Mouse (Mus musculus) heart, embryonic 11.5 days (tissue): ENCODE results near the gene Btn1a1. TPM values are rescaled to one million over a fixed set of nuclear protein-coding genes. Genes with fewer than 3 reads are reported as not detected.

Source experiments
- ATAC-seq: fragments of 200-750 bp; cut with Nextera tagmentation; replicated peaks from 2 replicates; pipeline ENCODE4 v1.8.0; 2017; ENCODE audit warnings: moderate library complexity; ENCODE audit not compliant: insufficient number of reproducible peaks, low FRiP score, low TSS enrichment
- H3K27ac ChIP-seq: fragments of 300-500 bp; sonication (generic); 2 replicates; pipeline ENCODE4 v1.5.1; 2014; ENCODE audit warnings: mild to moderate bottlenecking, low read depth, low read length
- H3K27me3 ChIP-seq: fragments of 300-500 bp; sonication (generic); 2 replicates; pipeline ENCODE4 v1.6.1; 2014; ENCODE audit warnings: mild to moderate bottlenecking, low read length, mixed read lengths; ENCODE audit not compliant: control insufficient read depth, insufficient read depth
- H3K36me3 ChIP-seq: fragments of 300-500 bp; sonication (generic); 2 replicates; pipeline ENCODE4 v1.6.1; 2014; ENCODE audit warnings: mild to moderate bottlenecking, low read length, moderate library complexity, mixed read lengths; ENCODE audit not compliant: control insufficient read depth, insufficient read depth
- H3K4me1 ChIP-seq: fragments of 300-500 bp; sonication (generic); 2 replicates; pipeline ENCODE4 v1.6.1; 2014; ENCODE audit warnings: low read length; ENCODE audit not compliant: control insufficient read depth, insufficient read depth
- H3K4me2 ChIP-seq: fragments of 300-500 bp; sonication (generic); 2 replicates; pipeline ENCODE4 v1.6.1; 2014; ENCODE audit warnings: mild to moderate bottlenecking, moderate library complexity
- H3K4me3 ChIP-seq: fragments of 300-500 bp; sonication (generic); 2 replicates; pipeline ENCODE4 v1.5.1; 2014; ENCODE audit warnings: low read depth, low read length
- H3K9ac ChIP-seq: fragments of 300-500 bp; sonication (generic); 2 replicates; pipeline ENCODE4 v1.6.1; 2014; ENCODE audit warnings: mild to moderate bottlenecking, low read depth, low read length, moderate library complexity
- H3K9me3 ChIP-seq: fragments of 300-500 bp; sonication (generic); replicated peaks from 2 replicates; pipeline ENCODE4 v1.6.1; 2016; ENCODE audit warnings: low read length; ENCODE audit not compliant: control insufficient read depth
- WGBS: fragments of 180-500 bp; shearing (Covaris S2); extraction: QIAGEN DNeasy Blood & Tissue Kit; methylation state at CpG from one replicate; pipeline ENCODE4 v1.1.7; 2014; ENCODE audit not compliant: insufficient replicate concordance; 5-methylcytosine and 5-hydroxymethylcytosine counted together
- polyA plus RNA-seq: library from polyadenylated mRNA; unstranded; fragments of >200 nt; fragmentation: Nextera tagmentation; extraction: Ambion mirVana; gene quantifications from 2 replicates; pipeline ENCODE4 v1.2.1, GENCODE M21; 2014

The Btn1a1 gene
- polyA plus RNA-seq, 1 experiment from 2014 or later: 1.7 TPM

- H3K4me3 ChIP-seq: peak overlapping the region; percentile 50
- H3K4me1 ChIP-seq: no peaks in the 10 kb centered on the region; the same call in 1 of the 2 replicates
- H3K4me2 ChIP-seq: peak overlapping the region; percentile 70
- no peaks in the 10 kb centered on the region for H3K9me3 ChIP-seq
- H3K36me3 ChIP-seq: no peaks in the 10 kb centered on the region
- 1% methylated on average over 28 of the region's 28 CpGs for WGBS
- H3K27me3 ChIP-seq: 0 out of 2 replicates have a peak, but pooled peaks cover 2% of the 10 kb centered on the region
- no peak overlapping the region for H3K27ac ChIP-seq
- ATAC-seq: peak; percentile 79
- H3K9ac ChIP-seq: 0 out of 2 replicates have a peak overlapping the region, but pooled peaks have one; percentile 8
Measured at GRCm38 (mm10) chr13:23412630-23413521, 52.8 kb downstream of the Btn1a1 start.

GRCm38 (mm10) chr13:23412211-23412629, 53.5 kb downstream of the Btn1a1 start:
- 0 out of 2 replicates have a peak overlapping the region, but pooled peaks have one; percentile 8 for H3K9ac ChIP-seq
- no peak for ATAC-seq

GRCm38 (mm10) chr13:23411311-23412210, 54.1 kb downstream of the Btn1a1 start:
- Histone ChIP-seq H3K9ac (no peak overlapping the region), H3K9me3 (no peaks in the 10 kb centered on the region), H3K4me1 (no peaks in the 10 kb centered on the region; the same call in 1 of the 2 replicates), H3K27me3 (0 out of 2 replicates have a peak, but pooled peaks cover 3% of the 10 kb centered on the region), H3K4me2 (peak overlapping the region; percentile 70), H3K36me3 (no peaks in the 10 kb centered on the region), H3K4me3 (peak overlapping the region; percentile 50), H3K27ac (no peak overlapping the region)
- WGBS: 4% methylated on average over 29 of the region's 29 CpGs
- no peak for ATAC-seq

More at GRCm38 (mm10) chr13:23412211-23412629, 53.5 kb downstream of the Btn1a1 start:
- Histone ChIP-seq H3K27ac (no peak overlapping the region), H3K9me3 (no peaks in the 10 kb centered on the region), H3K36me3 (no peaks in the 10 kb centered on the region), H3K4me1 (no peaks in the 10 kb centered on the region; the same call in 1 of the 2 replicates), H3K27me3 (0 out of 2 replicates have a peak, but pooled peaks cover 3% of the 10 kb centered on the region), H3K4me2 (peak overlapping the region; percentile 70), H3K4me3 (peak overlapping the region; percentile 50)
- under 1% methylated on average over 20 of the region's 20 CpGs for WGBS

- Histone ChIP-seq H3K27me3 (0 out of 2 replicates have a peak, but pooled peaks cover 3% of the 10 kb centered on the region), H3K36me3 (no peaks in the 10 kb centered on the region), H3K27ac (no peak overlapping the region), H3K4me1 (no peaks in the 10 kb centered on the region; the same call in 1 of the 2 replicates), H3K4me3 (no peak overlapping the region), H3K9me3 (no peaks in the 10 kb centered on the region), H3K9ac (no peak overlapping the region), H3K4me2 (no peak overlapping the region)
- WGBS: 65% methylated on average over 9 of the region's 9 CpGs
- no peak for ATAC-seq
Measured at GRCm38 (mm10) chr13:23410632-23411031, 55.1 kb downstream of the Btn1a1 start.

Other genes with a start within 250 kb of the Btn1a1 start
- gene Vmn1r222, start 230.0 kb downstream of the Btn1a1 start, polyA plus RNA-seq: not detected in 2 replicates
- gene Vmn1r223, start 218.8 kb downstream of the Btn1a1 start, polyA plus RNA-seq: not detected in 2 replicates
- 43.4 and 43.7 TPM in 2 replicates for gene Zfp322a, start 96.7 kb downstream of the Btn1a1 start, polyA plus RNA-seq
- gene Abt1, start 42.0 kb downstream of the Btn1a1 start, polyA plus RNA-seq: 8.9 and 9.8 TPM in 2 replicates
- 0.59 and 0.80 TPM in 2 replicates for gene Btn2a2, start 23.0 kb upstream of the Btn1a1 start, polyA plus RNA-seq
- 2.1 and 3.4 TPM in 2 replicates for gene Hist1h4h, start 65.1 kb upstream of the Btn1a1 start, polyA plus RNA-seq
- 1.4 and 2.3 TPM in 2 replicates for gene Hist1h2af, start 68.0 kb upstream of the Btn1a1 start, polyA plus RNA-seq
- gene Hist1h3g, start 69.5 kb upstream of the Btn1a1 start, polyA plus RNA-seq: 2.8 and 3.1 TPM in 2 replicates
- 0.43 and 0.66 TPM in 2 replicates for gene Hist1h2bh, start 77.5 kb upstream of the Btn1a1 start, polyA plus RNA-seq
- gene Hist1h3f, start 78.2 kb upstream of the Btn1a1 start, polyA plus RNA-seq: 0.19 TPM in 1 of 2 replicates, not detected in the other
- not detected in 2 replicates for gene Hist1h4f, start 85.7 kb upstream of the Btn1a1 start, polyA plus RNA-seq
- 0.15 and 0.27 TPM in 2 replicates for gene Hist1h1d, start 87.4 kb upstream of the Btn1a1 start, polyA plus RNA-seq
- 2.6 and 3.0 TPM in 2 replicates for gene Hist1h3e, start 96.5 kb upstream of the Btn1a1 start, polyA plus RNA-seq
- gene Hist1h2ae, start 105.3 kb upstream of the Btn1a1 start, polyA plus RNA-seq: 27.6 and 34.5 TPM in 2 replicates
- gene Hist1h2bg, start 105.5 kb upstream of the Btn1a1 start, polyA plus RNA-seq: 2.3 and 6.5 TPM in 2 replicates
- gene Hist1h2bf, start 108.3 kb upstream of the Btn1a1 start, polyA plus RNA-seq: 1.3 and 2.6 TPM in 2 replicates
- 0.44 and 1.3 TPM in 2 replicates for gene Hist1h2ad, start 108.5 kb upstream of the Btn1a1 start, polyA plus RNA-seq
- 2.9 and 4.6 TPM in 2 replicates for gene Hist1h3d, start 109.9 kb upstream of the Btn1a1 start, polyA plus RNA-seq
- gene Hist1h4d, start 115.7 kb upstream of the Btn1a1 start, polyA plus RNA-seq: 42.3 and 51.7 TPM in 2 replicates
- gene Hist1h2be, start 155.2 kb upstream of the Btn1a1 start, polyA plus RNA-seq: 1.5 and 2.4 TPM in 2 replicates
- 8.4 and 11.1 TPM in 2 replicates for gene Hist1h1e, start 156.7 kb upstream of the Btn1a1 start, polyA plus RNA-seq
- gene Hist1h2ac, start 218.0 kb upstream of the Btn1a1 start, polyA plus RNA-seq: 0.52 and 0.62 TPM in 2 replicates
- 31.3 and 31.9 TPM in 2 replicates for gene Hist1h2bc, start 218.3 kb upstream of the Btn1a1 start, polyA plus RNA-seq
- gene Hist1h1t, start 229.9 kb upstream of the Btn1a1 start, polyA plus RNA-seq: not detected in 2 replicates
- 0.69 and 2.7 TPM in 2 replicates for gene Hist1h4c, start 232.6 kb upstream of the Btn1a1 start, polyA plus RNA-seq
- gene Hfe, start 245.0 kb upstream of the Btn1a1 start, polyA plus RNA-seq: 8.2 and 9.9 TPM in 2 replicates